Mouse (Mus musculus): ENCODE measurements at regions not wholly inside any gene's neighbourhood (a gene's known extent, or its start where the extent isn't known, plus 50 kb on each side); places are given as distances from the start of the nearest gene placed in this dataset.

DNA sequence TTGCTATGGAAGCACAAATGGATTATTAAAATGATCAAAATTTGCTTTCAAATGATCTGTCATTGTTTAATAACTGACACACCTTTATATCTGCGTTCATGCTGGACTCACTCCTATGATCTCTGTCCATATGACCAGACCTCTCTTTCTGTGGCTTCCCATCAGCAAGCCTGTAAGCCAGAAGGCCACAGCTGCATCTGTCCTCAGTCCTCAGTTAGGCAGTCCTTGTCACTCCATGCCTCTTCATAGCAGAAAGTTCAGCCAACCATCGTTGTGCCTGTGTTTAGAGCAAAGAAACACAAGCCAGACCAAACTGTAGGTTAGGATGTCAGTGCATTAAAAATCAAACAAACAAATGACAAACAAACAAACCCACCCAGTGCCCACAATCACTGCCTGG, 107.2 kb upstream of the Tsc22d1 start:
- DNase-seq: no peak

GRCm38 (mm10) chr14:76308188-76308812, 106.5 kb upstream of the Tsc22d1 start:
- no peak for DNase-seq

- DNase-seq: no peak
Observed at GRCm38 (mm10) chr14:76309606-76310005, 105.2 kb upstream of the Tsc22d1 start.

GRCm38 (mm10) chr14:76310278-76310677, 104.5 kb upstream of the Tsc22d1 start:
- DNase-seq: peak; percentile 89 to 90

GRCm38 (mm10) chr14:76313424-76314190, 101.2 kb upstream of the Tsc22d1 start:
- DNase-seq: no peak

DNA sequence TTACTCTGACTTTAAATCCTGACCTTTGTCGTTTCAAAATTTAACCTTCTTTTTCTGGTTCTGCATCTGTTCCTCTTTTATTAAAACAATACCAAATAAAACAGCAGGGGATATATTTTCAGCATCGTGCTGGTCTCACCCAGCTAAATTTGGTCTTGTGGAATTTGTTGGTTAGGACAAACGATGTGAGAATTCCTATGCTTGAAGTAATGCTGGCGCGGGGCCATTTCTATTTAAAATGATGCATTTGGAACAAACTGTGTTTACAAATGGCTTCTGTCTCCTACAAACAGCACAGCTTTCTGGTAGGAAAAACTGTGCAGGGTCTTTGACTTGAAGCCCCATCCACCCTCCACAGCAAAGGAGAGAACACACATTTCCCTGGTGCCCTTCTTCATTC, 96.3 kb upstream of the Tsc22d1 start:
- DNase-seq: no peak

GRCm38 (mm10) chr14:76324246-76324645, 90.5 kb upstream of the Tsc22d1 start:
- DNase-seq: no peak

GRCm38 (mm10) chr14:76329983-76330382, 84.8 kb upstream of the Tsc22d1 start:
- no peak for DNase-seq

DNA sequence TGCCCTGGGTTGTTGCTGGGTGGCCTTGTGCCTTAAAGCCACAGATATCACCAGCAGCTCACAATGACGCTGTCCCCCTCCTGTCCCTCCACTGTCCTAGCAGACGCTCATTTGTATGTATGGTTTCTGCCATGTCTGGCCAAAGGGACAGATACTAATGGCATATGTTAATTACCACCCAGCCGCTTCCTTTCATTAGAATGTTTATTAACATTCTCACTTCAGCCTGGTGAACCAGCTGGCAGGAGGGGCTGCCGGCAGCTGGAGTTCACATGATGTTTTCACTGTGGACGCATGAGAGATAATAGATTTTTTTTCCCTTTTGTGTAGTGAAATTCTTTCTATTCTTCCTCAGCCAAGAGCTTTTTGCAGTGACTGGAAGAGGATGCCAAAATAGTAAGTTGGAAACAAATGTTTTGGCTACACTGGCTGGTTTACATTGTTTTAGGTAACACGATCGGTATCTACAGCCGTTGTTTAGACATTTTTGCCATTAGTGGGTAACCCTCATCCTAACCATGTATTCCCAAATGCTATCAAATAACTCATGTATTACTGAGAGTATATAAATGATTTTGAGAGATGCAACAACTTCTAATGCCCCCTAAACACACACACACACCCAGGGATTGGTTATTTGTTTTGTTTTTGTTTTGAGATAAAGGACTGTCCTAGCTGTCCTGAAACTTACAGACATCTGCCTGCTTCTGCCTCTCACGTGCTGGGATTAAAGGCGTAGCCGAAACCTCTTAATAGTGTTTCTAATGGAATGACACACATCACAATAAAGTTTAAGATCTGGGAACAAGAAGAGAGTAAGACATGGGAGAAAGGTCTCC, 83.0 kb upstream of the Tsc22d1 start:
- no peak for DNase-seq

DNA sequence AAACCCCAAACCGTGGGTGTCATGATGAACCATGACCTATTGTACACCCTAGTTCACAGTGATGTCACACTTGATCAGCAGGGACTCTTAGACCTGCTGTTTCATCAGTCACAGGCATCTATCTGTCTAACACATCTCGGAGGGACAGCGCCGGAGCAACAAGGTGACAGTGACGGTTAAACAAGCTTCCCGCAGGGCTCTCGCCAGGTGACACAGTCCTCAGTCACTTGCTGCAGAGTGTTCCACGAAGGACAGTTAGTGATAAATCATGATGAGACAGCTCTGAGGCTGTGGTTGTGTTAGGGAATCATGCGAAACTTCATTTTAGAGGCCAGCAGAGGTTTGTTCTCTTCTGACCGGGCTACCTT, 82.4 kb upstream of the Tsc22d1 start:
- DNase-seq: no peak

- no peak for DNase-seq
Observed at GRCm38 (mm10) chr14:76340789-76341188, 74.0 kb upstream of the Tsc22d1 start.

DNA sequence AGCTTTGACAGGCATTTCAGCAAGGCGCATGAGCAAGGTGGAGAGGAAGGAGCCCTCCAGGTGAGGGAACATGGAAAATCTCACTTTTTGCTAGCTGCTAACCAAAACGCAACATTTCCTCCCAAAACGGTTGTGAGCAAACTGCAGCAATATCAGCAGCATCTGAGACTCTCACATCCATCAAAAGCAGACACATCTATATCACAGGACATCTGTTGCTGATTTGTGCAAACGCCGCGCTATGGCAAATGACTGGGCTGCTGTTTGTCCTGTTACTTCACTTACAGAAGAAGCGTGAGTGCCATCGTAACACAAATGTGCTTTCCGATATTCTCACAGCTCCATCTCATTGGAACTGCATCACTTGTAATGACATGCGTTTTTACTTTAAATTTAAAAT, 73.5 kb upstream of the Tsc22d1 start:
- DNase-seq: no peak

GRCm38 (mm10) chr14:76351856-76352255, 62.9 kb upstream of the Tsc22d1 start:
- DNase-seq: no peak

DNA sequence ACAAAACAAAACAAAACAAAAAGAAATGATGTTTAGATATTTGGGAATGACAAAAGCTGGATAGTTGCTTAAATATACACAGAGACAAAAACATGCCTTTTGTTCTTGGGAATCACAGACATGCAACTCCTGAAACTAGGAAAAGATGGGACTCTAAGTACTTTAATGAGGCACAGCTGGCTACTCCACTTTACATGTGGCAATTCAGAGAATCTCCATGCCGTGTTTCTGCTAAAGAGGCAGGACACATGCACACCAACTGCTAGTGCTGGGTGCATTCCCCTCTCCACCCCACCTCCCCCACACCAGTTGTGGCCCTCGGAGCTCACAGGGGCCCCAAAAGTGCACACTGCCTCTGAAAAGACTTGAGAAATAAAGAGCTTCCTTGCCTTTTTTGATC, 58.6 kb upstream of the Tsc22d1 start:
- DNase-seq: no peak

DNA sequence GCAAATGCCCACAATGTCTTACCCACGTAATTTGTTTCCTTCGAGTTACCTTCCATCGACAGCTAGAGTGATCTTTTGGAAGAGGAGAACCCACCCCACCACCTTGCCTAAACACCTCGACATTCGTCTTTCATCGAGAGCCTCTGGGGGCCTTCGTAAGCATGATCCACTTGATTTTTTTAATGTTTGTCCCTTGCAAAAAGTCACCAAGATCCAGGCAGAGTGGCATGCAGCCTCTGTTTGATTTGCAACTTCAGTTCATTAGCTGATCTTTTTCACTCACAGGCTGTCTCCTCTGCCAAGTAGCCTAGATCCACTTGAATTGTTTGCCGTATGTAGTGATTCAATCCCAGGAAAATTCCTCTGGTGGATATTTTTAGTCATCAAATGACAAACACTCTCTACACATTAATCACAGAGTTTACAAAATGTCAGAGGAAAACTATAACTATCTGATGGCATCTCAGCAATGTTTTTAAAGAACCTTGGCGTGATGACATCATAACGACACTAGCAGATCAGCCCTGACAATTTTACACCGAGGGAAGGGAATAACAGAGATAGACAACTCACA, 54.8 kb upstream of the Tsc22d1 start:
- no peak for DNase-seq

DNA sequence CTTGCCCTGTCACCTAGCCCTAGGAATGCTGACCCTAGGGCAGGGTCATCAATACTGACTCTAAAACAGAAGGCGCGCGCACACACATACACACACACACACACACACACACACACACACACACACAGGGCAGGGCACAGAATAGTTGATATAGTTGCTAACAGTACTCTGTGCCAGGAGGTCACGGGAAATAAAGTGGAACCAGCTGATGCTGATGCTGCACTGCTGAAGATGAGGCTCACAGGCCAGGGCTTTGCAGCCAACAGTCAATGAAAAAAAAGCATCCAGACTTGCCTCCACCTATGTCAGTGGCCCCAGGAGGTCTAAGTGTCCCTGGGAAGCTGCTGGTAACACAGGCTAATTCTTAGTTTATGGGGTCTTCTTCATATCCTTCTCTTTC, 50.7 kb upstream of the Tsc22d1 start:
- DNase-seq: no peak

Measured in cerebellum, postnatal 14 days (tissue).